Mouse (Mus musculus) embryonic facial prominence, embryonic 14.5 days (tissue): ENCODE measurements around the gene Spsb4. TPM values are rescaled to one million over a fixed set of nuclear protein-coding genes. Genes with fewer than 3 reads are reported as not detected.

ENCODE experiments used
- ATAC-seq: fragments of 200-750 bp; cut with Nextera tagmentation; 2 replicates; pipeline ENCODE4 v1.8.0; 2017; ENCODE audit warnings: low read depth, moderate number of reproducible peaks, moderate TSS enrichment
- DNase-seq: peaks from one replicate; pipeline ENCODE4 v3.0.0-alpha.2; 2015; ENCODE audit warnings: low spot score
- H3K27ac ChIP-seq: fragments of 300-500 bp; sonication (generic); replicated peaks from 2 replicates; pipeline ENCODE4 v1.5.1; 2014; ENCODE audit warnings: low read depth, mild to moderate bottlenecking, low read length, moderate library complexity
- H3K27me3 ChIP-seq: fragments of 300-500 bp; sonication (generic); replicated peaks from 2 replicates; pipeline ENCODE4 v1.6.1; 2014; ENCODE audit warnings: low read length; ENCODE audit not compliant: control insufficient read depth, insufficient read depth
- H3K36me3 ChIP-seq: fragments of 300-500 bp; sonication (generic); 2 replicates; pipeline ENCODE4 v1.6.1; 2014; ENCODE audit warnings: low read length, mixed read lengths; ENCODE audit not compliant: control insufficient read depth, insufficient read depth
- H3K4me1 ChIP-seq: fragments of 300-500 bp; sonication (generic); 2 replicates; pipeline ENCODE4 v1.6.1; 2014; ENCODE audit warnings: antibody characterized with exemption, low read length; ENCODE audit not compliant: control insufficient read depth, insufficient read depth
- H3K4me2 ChIP-seq: fragments of 300-500 bp; sonication (generic); 2 replicates; pipeline ENCODE4 v1.6.1; 2014; ENCODE audit warnings: low read depth, mild to moderate bottlenecking, low read length, moderate library complexity, mixed read lengths
- H3K4me3 ChIP-seq: fragments of 300-500 bp; sonication (generic); 2 replicates; pipeline ENCODE4 v1.5.1; 2014; ENCODE audit warnings: low read depth, mild to moderate bottlenecking, low read length
- H3K9ac ChIP-seq: fragments of 300-500 bp; sonication (generic); 2 replicates; pipeline ENCODE4 v1.6.1; 2014; ENCODE audit warnings: low read depth, mild to moderate bottlenecking, low read length, moderate library complexity, mixed read lengths
- H3K9me3 ChIP-seq: fragments of 300-500 bp; sonication (generic); 2 replicates; pipeline ENCODE4 v1.6.1; 2016; ENCODE audit warnings: low read length; ENCODE audit not compliant: control insufficient read depth
- WGBS: fragments of 180-500 bp; shearing (Covaris S2); extraction: QIAGEN DNeasy Blood & Tissue Kit; methylation state at CpG from one replicate; pipeline ENCODE4 v1.1.7; 2014; 5-methylcytosine and 5-hydroxymethylcytosine counted together
- polyA plus RNA-seq: library from polyadenylated mRNA; unstranded; fragments of >200 nt; fragmentation: Nextera tagmentation; extraction: Ambion mirVana; gene quantifications from 2 replicates; pipeline ENCODE4 v1.2.1, GENCODE M21; 2014

The Spsb4 gene
- polyA plus RNA-seq, 1 experiment from 2014 or later: 12.6 TPM

GRCm38 (mm10) chr9:97051176-97051575, 32.5 kb upstream of the Spsb4 start:
- DNase-seq (peak; percentile 85), ATAC-seq (peak; percentile 82)

GRCm38 (mm10) chr9:97046240-97046639, 27.6 kb upstream of the Spsb4 start:
- no peak for DNase-seq
- Histone ChIP-seq H3K4me3 (no peak overlapping the region), H3K36me3 (no peaks in the 10 kb centered on the region), H3K4me1 (no peaks in the 10 kb centered on the region), H3K27ac (no peak overlapping the region), H3K9ac (no peak overlapping the region), H3K27me3 (no peaks in the 10 kb centered on the region), H3K9me3 (0 out of 2 replicates have a peak, but pooled peaks cover 4% of the 10 kb centered on the region), H3K4me2 (no peak overlapping the region)
- no peak for ATAC-seq
- 75% methylated on average over 4 of the region's 4 CpGs for WGBS

More at GRCm38 (mm10) chr9:97051176-97051575, 32.5 kb upstream of the Spsb4 start:
- Histone ChIP-seq H3K4me1 (0 out of 2 replicates have a peak, but pooled peaks cover 3% of the 10 kb centered on the region), H3K4me2 (no peak overlapping the region), H3K9ac (no peak overlapping the region), H3K27ac (no peak overlapping the region), H3K9me3 (0 out of 2 replicates have a peak, but pooled peaks cover 4% of the 10 kb centered on the region), H3K36me3 (no peaks in the 10 kb centered on the region), H3K4me3 (no peak overlapping the region), H3K27me3 (no peaks in the 10 kb centered on the region)
- WGBS: 30% methylated on average over 8 of the region's 8 CpGs

- Histone ChIP-seq H3K4me2 (no peak overlapping the region), H3K4me3 (no peak overlapping the region), H3K4me1 (no peaks in the 10 kb centered on the region), H3K36me3 (no peaks in the 10 kb centered on the region), H3K9ac (no peak overlapping the region), H3K27me3 (no peaks in the 10 kb centered on the region), H3K9me3 (no peaks in the 10 kb centered on the region), H3K27ac (no peak overlapping the region)
- WGBS: 76% methylated on average over 8 of the region's 8 CpGs
- ATAC-seq (no peak), DNase-seq (no peak)
These were observed 23.0 kb upstream of the Spsb4 start for GRCm38 (mm10) chr9:97041633-97042032.

- 83% methylated on average over 3 of the region's 3 CpGs for WGBS
- H3K9ac ChIP-seq: no peak overlapping the region
- DNase-seq (no peak), ATAC-seq (no peak)
- no peak overlapping the region for H3K4me3 ChIP-seq
- H3K9me3 ChIP-seq: no peaks in the 10 kb centered on the region
- H3K4me1 ChIP-seq: no peaks in the 10 kb centered on the region
- H3K4me2 ChIP-seq: no peak overlapping the region
- H3K27me3 ChIP-seq: no peaks in the 10 kb centered on the region
- no peak overlapping the region for H3K27ac ChIP-seq
- no peaks in the 10 kb centered on the region for H3K36me3 ChIP-seq
These were observed 19.4 kb upstream of the Spsb4 start for GRCm38 (mm10) chr9:97038010-97038409.

GRCm38 (mm10) chr9:97036656-97037055, 18.0 kb upstream of the Spsb4 start:
- WGBS: 82% methylated on average over 7 of the region's 7 CpGs

GRCm38 (mm10) chr9:97027361-97027760, 8.7 kb upstream of the Spsb4 start:
- 71% methylated on average over 12 of the region's 12 CpGs for WGBS
- ATAC-seq: no peak

More at GRCm38 (mm10) chr9:97036656-97037055, 18.0 kb upstream of the Spsb4 start:
- DNase-seq: no peak
- Histone ChIP-seq H3K9ac (no peak overlapping the region), H3K4me3 (no peak overlapping the region), H3K27me3 (no peaks in the 10 kb centered on the region), H3K36me3 (no peaks in the 10 kb centered on the region), H3K27ac (no peak overlapping the region), H3K4me2 (no peak overlapping the region), H3K9me3 (no peaks in the 10 kb centered on the region), H3K4me1 (no peaks in the 10 kb centered on the region)
- ATAC-seq: no peak

GRCm38 (mm10) chr9:97026006-97026405, 7.4 kb upstream of the Spsb4 start:
- no peaks in the 10 kb centered on the region for H3K4me1 ChIP-seq
- no peak overlapping the region for H3K4me2 ChIP-seq
- no peak overlapping the region for H3K27ac ChIP-seq
- ATAC-seq (no peak), DNase-seq (no peak)
- no peak overlapping the region for H3K4me3 ChIP-seq
- H3K27me3 ChIP-seq: no peaks in the 10 kb centered on the region
- no peak overlapping the region for H3K9ac ChIP-seq
- no peaks in the 10 kb centered on the region for H3K36me3 ChIP-seq
- H3K9me3 ChIP-seq: no peaks in the 10 kb centered on the region
- 85% methylated on average over 4 of the region's 4 CpGs for WGBS

More at GRCm38 (mm10) chr9:97027361-97027760, 8.7 kb upstream of the Spsb4 start:
- H3K9me3 ChIP-seq: no peaks in the 10 kb centered on the region
- H3K9ac ChIP-seq: no peak overlapping the region
- H3K36me3 ChIP-seq: no peaks in the 10 kb centered on the region
- H3K4me3 ChIP-seq: no peak overlapping the region
- no peaks in the 10 kb centered on the region for H3K27me3 ChIP-seq
- no peak overlapping the region for H3K4me2 ChIP-seq
- DNase-seq: no peak
- no peak overlapping the region for H3K27ac ChIP-seq
- H3K4me1 ChIP-seq: no peaks in the 10 kb centered on the region

- Histone ChIP-seq H3K4me1 (no peaks in the 10 kb centered on the region), H3K36me3 (no peaks in the 10 kb centered on the region), H3K4me2 (no peak overlapping the region), H3K9me3 (no peaks in the 10 kb centered on the region), H3K27me3 (0 out of 2 replicates have a peak, but pooled peaks cover under 1% of the 10 kb centered on the region), H3K9ac (no peak overlapping the region), H3K27ac (no peak overlapping the region), H3K4me3 (no peak overlapping the region)
- no peak for DNase-seq
- no peak for ATAC-seq
- 73% methylated on average over 7 of the region's 7 CpGs for WGBS
These were observed 5.8 kb upstream of the Spsb4 start for GRCm38 (mm10) chr9:97024451-97024850.

GRCm38 (mm10) chr9:97022948-97023347, 4.3 kb upstream of the Spsb4 start:
- H3K4me2 ChIP-seq: no peak overlapping the region

More at GRCm38 (mm10) chr9:97022948-97023347, 4.3 kb upstream of the Spsb4 start:
- peaks cover 5% of the 10 kb centered on the region; the same call in 1 of the 2 replicates for H3K27me3 ChIP-seq
- no peaks in the 10 kb centered on the region for H3K9me3 ChIP-seq
- H3K4me1 ChIP-seq: peaks cover 3% of the 10 kb centered on the region; the same call in 1 of the 2 replicates
- H3K9ac ChIP-seq: no peak overlapping the region
- no peaks in the 10 kb centered on the region for H3K36me3 ChIP-seq
- H3K4me3 ChIP-seq: no peak overlapping the region
- no peak overlapping the region for H3K27ac ChIP-seq
- DNase-seq (no peak), ATAC-seq (no peak)
- 88% methylated on average over 4 of the region's 4 CpGs for WGBS
